Mouse (Mus musculus) ovary, adult 18-20 months (tissue): Measurements from ENCODE around the gene Sugt1.

ENCODE experiments used
- DNase-seq: peaks from one replicate; pipeline ENCODE4 v3.0.0; 2022; ENCODE audit warnings: low spot score, mixed read lengths

Sugt1 gene

GRCm38 (mm10) chr14:79677891-79678687, 90.6 kb downstream of the Sugt1 start:
- DNase-seq: no peak

- DNase-seq: no peak
Measured at GRCm38 (mm10) chr14:79680652-79681051, 93.2 kb downstream of the Sugt1 start.
